Mouse (Mus musculus) CH12.LX (cell line): ENCODE results near the gene Dgkd. TPM values are rescaled to one million over a fixed set of nuclear protein-coding genes. Genes with fewer than 3 reads are reported as not detected.

ENCODE experiments used
- DNase-seq: peaks from one replicate; pipeline ENCODE4 v3.0.0-alpha.2; 2013; ENCODE audit errors: extremely low read depth
- H3K27ac ChIP-seq: 2 replicates; pipeline ENCODE4 v1.5.1; 2012; ENCODE audit warnings: low read depth, mild to moderate bottlenecking, control low read depth, moderate library complexity; ENCODE audit not compliant: insufficient read depth
- H3K27me3 ChIP-seq: replicated peaks from 2 replicates; pipeline ENCODE3; 2012; ENCODE audit warnings: inconsistent platforms
- H3K36me3 ChIP-seq, 2 experiments: replicated peaks in 1 of 2; 2 replicates each; pipeline versions ENCODE3 to v1.6.1; 2012; ENCODE audit warnings: inconsistent platforms in 1 of 2, low read length in 1 of 2, mild to moderate bottlenecking in 1 of 2, mixed read lengths in 1 of 2, moderate library complexity in 1 of 2; ENCODE audit not compliant: control insufficient read depth in 1 of 2, insufficient read depth in 1 of 2
- H3K4me1 ChIP-seq, 2 experiments: 2 replicates each; pipeline ENCODE4 v1.6.1; 2012; ENCODE audit warnings: inconsistent platforms in 1 of 2, moderate library complexity in 1 of 2; ENCODE audit not compliant: insufficient read depth in 2 of 2, control insufficient read depth in 1 of 2
- H3K4me2 ChIP-seq: 2 replicates; pipeline ENCODE4 v1.6.1; 2012; ENCODE audit warnings: low read depth, mild to moderate bottlenecking, control low read depth; ENCODE audit not compliant: poor library complexity, insufficient read depth, severe bottlenecking
- H3K4me3 ChIP-seq, 3 experiments: fragments of 150-350 bp in 1 of 3; sonication (generic) in 1 of 3; replicated peaks in 1 of 3; 2 replicates each; pipeline versions ENCODE3 to v1.5.1; 2011 to 2012; ENCODE audit warnings: low read depth in 2 of 3, low read length in 2 of 3, mild to moderate bottlenecking in 2 of 3, moderate library complexity in 2 of 3, control low read depth in 1 of 3, improper control_type of control experiment in 1 of 3, inconsistent platforms in 1 of 3, mixed read lengths in 1 of 3; ENCODE audit not compliant: poor library complexity in 1 of 3
- H3K79me2 ChIP-seq: replicated peaks from 2 replicates; pipeline ENCODE4 v1.6.1; 2012; ENCODE audit warnings: mild to moderate bottlenecking, moderate library complexity; ENCODE audit not compliant: control insufficient read depth, poor library complexity, insufficient read depth, severe bottlenecking; ENCODE audit errors: extremely low read depth
- H3K9ac ChIP-seq: 2 replicates; pipeline ENCODE4 v1.6.1; 2012; ENCODE audit warnings: low read depth, mild to moderate bottlenecking, control low read depth, moderate library complexity; ENCODE audit not compliant: insufficient read depth
- H3K9me3 ChIP-seq: replicated peaks from 2 replicates; pipeline ENCODE3; 2012; ENCODE audit warnings: low read length, inconsistent platforms, mixed read lengths
- CHD1 ChIP-seq: IDR thresholded peaks from 2 replicates; pipeline ENCODE4 v1.6.1; 2012; ENCODE audit warnings: low read depth, low read length, improper control_type of control experiment, inconsistent platforms
- CHD2 ChIP-seq: IDR thresholded peaks from 2 replicates; pipeline ENCODE4 v1.6.1; 2011; ENCODE audit warnings: low read length, improper control_type of control experiment
- EP300 ChIP-seq: IDR thresholded peaks from 2 replicates; pipeline ENCODE4 v1.6.1; 2011; ENCODE audit warnings: low read length, improper control_type of control experiment
- IRF4 ChIP-seq: IDR thresholded peaks from 2 replicates; pipeline ENCODE4 v1.6.1; 2014; ENCODE audit warnings: low read depth, mild to moderate bottlenecking, inconsistent platforms, low read length, improper control_type of control experiment
- JUN ChIP-seq: IDR thresholded peaks from 2 replicates; pipeline ENCODE4 v1.6.1; 2011; ENCODE audit warnings: low read depth, mild to moderate bottlenecking, low read length, improper control_type of control experiment, moderate library complexity; ENCODE audit not compliant: insufficient read depth
- KAT2A ChIP-seq: IDR thresholded peaks from 2 replicates; pipeline ENCODE4 v1.6.1; 2012; ENCODE audit warnings: low read length, improper control_type of control experiment, inconsistent platforms; ENCODE audit not compliant: insufficient replicate concordance
- MAFK ChIP-seq: IDR thresholded peaks from 2 replicates; pipeline ENCODE4 v1.6.1; 2011; ENCODE audit warnings: low read length, improper control_type of control experiment; ENCODE audit not compliant: insufficient replicate concordance
- MEF2A ChIP-seq: IDR thresholded peaks from 2 replicates; pipeline ENCODE4 v1.6.1; 2014; ENCODE audit warnings: low read depth, mild to moderate bottlenecking, inconsistent platforms, low read length, improper control_type of control experiment, borderline replicate concordance
- MXI1 ChIP-seq: IDR thresholded peaks from 2 replicates; pipeline ENCODE4 v1.6.1; 2011; ENCODE audit warnings: mild to moderate bottlenecking, low read depth, low read length, improper control_type of control experiment
- MYC ChIP-seq: IDR thresholded peaks from 2 replicates; pipeline ENCODE4 v1.6.1; 2011; ENCODE audit warnings: low read depth, mild to moderate bottlenecking, improper control_type of control experiment, low read length
- NRF1 ChIP-seq: IDR thresholded peaks from 2 replicates; pipeline ENCODE4 v1.6.1; 2014; ENCODE audit warnings: low read depth, mild to moderate bottlenecking, inconsistent platforms, low read length, improper control_type of control experiment, moderate library complexity
- POLR2A ChIP-seq: IDR thresholded peaks from 2 replicates; pipeline ENCODE4 v1.6.1; 2011; ENCODE audit warnings: low read depth, mild to moderate bottlenecking, improper control_type of control experiment, low read length
- POLR2AphosphoS2 ChIP-seq: IDR thresholded peaks from 2 replicates; pipeline ENCODE4 v1.6.1; 2011; ENCODE audit warnings: low read depth, low read length, improper control_type of control experiment
- SIN3A ChIP-seq: IDR thresholded peaks from 2 replicates; pipeline ENCODE4 v1.6.1; 2012; ENCODE audit warnings: low read length, improper control_type of control experiment, inconsistent platforms
- SMC3 ChIP-seq: IDR thresholded peaks from 2 replicates; pipeline ENCODE4 v1.6.1; 2011; ENCODE audit warnings: low read depth, low read length, improper control_type of control experiment
- UBTF ChIP-seq: IDR thresholded peaks from 2 replicates; pipeline ENCODE4 v1.6.1; 2012; ENCODE audit warnings: low read depth, mild to moderate bottlenecking, inconsistent platforms, low read length, improper control_type of control experiment, moderate library complexity
- USF2 ChIP-seq: conservative IDR thresholded peaks from 2 replicates; pipeline ENCODE4 v1.6.1; 2011; ENCODE audit warnings: low read depth, low read length, improper control_type of control experiment
- ZC3H11A ChIP-seq: IDR thresholded peaks from 2 replicates; pipeline ENCODE4 v1.6.1; 2012; ENCODE audit warnings: low read depth, mild to moderate bottlenecking, inconsistent platforms, low read length, improper control_type of control experiment
- ZMIZ1 ChIP-seq: IDR thresholded peaks from 2 replicates; pipeline ENCODE4 v1.6.1; 2012; ENCODE audit warnings: low read depth, mild to moderate bottlenecking, inconsistent platforms, low read length, improper control_type of control experiment
- dilution Hi-C: fragments of 300-500 bp; cut with MboI; formaldehyde crosslinking; loops from 2 replicates; pipeline ENCODE4 v1.14.3; 2020; ENCODE audit warnings: low sequenced_read_pairs; ENCODE audit not compliant: extremely low pct_unique_long_range_greater_than_20kb, extremely low pct_ligation_motif_present
- in situ Hi-C: fragments of 300-500 bp; cut with MboI; formaldehyde crosslinking; loops from 3 replicates; pipeline ENCODE4 v1.14.3; 2019; ENCODE audit warnings: low sequenced_read_pairs, low pct_ligation_motif_present, low pct_unique_long_range_greater_than_20kb, mixed read lengths
- polyA plus RNA-seq: library from polyadenylated mRNA; unstranded; fragments of >175 nt; gene quantifications from 2 replicates; pipeline ENCODE4 v1.2.1, GENCODE M21; 2012; ENCODE audit warnings: low read depth; ENCODE audit not compliant: insufficient read length
- total RNA-seq, 2 experiments: library from RNA; depleted of rRNA; stranded (reverse); fragments of 300-350 nt in 1 of 2; fragments of >200 nt in 1 of 2; gene quantifications; 2 replicates each; pipeline ENCODE4 v1.2.3; 2012 to 2014

Gene Dgkd
- total and polyA plus RNA-seq, 3 experiments, result 57.5 to 89.9 (median 73.8) TPM

DNA sequence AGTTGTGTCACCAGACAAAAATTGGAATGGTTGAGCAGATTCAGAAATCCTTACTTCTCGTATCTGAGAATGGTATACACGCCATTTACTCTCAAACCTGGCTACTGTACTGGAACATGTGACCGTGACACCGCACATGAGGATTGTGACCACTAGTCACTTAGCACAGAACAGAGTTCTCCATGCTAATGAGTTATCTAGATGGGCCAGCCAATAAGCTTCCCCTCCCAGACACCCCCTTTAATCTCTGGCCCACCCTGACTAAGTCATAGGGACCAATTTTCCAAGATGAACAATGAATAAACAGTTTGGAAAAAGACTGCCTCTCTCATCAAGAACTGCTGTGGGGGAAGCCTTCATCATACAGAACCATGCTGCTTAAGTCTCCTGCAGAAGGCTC, 107.7 kb downstream of the Dgkd start:
- Histone ChIP-seq H3K27me3 (no peaks in the 10 kb centered on the region), H3K4me3 (no peak overlapping the region), H3K9ac (no peak overlapping the region), H3K4me1 (peaks cover 2 to 16% of the 10 kb centered on the region in 2 experiments; a peak in 3 of 4 replicates), H3K79me2 (no peaks in the 10 kb centered on the region), H3K4me2 (no peak overlapping the region), H3K9me3 (no peaks in the 10 kb centered on the region), H3K36me3 (peaks cover 49 to 75% of the 10 kb centered on the region in 2 experiments), H3K27ac (no peak overlapping the region)
- no peak for DNase-seq
- in situ Hi-C loops, result loop anchor here (25.0 kb wide), 1 partner anchor 327 kb away; the partner anchor contains the start of genes Hjurp and Trpm8
- dilution Hi-C loops, result no loop called here
- TF ChIP-seq SIN3A (no peak), POLR2A (no peak), JUN (no peak), UBTF (no peak)

DNA sequence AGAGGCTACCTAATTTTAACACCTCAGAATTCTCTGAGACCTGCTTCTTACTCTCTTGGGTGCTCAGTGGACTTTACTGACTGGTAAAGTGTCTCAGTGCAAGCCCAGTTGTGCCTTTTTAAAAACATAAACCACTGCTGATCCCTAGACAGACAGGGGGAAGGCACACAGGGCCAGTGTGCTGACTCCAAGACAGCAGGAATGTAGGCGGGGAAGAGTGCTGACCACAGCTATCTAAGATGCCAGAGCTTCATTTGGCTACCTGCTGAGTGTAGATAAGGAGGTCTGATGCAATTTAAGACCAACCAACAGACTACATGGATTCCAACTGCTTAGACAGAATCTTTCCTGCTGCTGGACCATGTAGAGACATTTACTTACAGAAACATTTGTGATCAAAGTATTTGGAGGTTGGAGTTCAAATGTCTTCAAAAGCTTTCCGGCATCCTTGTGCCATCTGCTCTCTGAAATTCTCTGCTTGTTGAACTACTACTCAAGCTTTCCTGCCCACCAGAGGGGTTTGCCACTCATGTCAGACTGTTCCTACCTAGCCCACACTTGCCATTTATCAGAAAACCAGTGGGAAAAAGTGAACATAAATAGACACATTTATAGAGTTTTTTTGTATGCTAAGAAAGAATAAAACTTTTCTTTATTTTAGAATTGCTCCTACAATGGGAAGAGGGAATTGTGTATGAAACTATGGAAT, 108.5 kb downstream of the Dgkd start:
- no peak overlapping the region for H3K4me3 ChIP-seq
- no peak overlapping the region for H3K9ac ChIP-seq
- TF ChIP-seq EP300, result no peak
- TF ChIP-seq SMC3, result no peak
- TF ChIP-seq IRF4, result no peak
- TF ChIP-seq MXI1, result no peak
- TF ChIP-seq KAT2A, result no peak
- no peak for TF ChIP-seq MYC
- no peak for TF ChIP-seq POLR2AphosphoS2
- TF ChIP-seq ZMIZ1, result no peak
- TF ChIP-seq MEF2A, result no peak
- TF ChIP-seq CHD1, result no peak
- no peak for TF ChIP-seq USF2
- no peak for TF ChIP-seq CHD2
- TF ChIP-seq MAFK, result no peak
- TF ChIP-seq NRF1, result no peak
- TF ChIP-seq ZC3H11A, result no peak
- no peak overlapping the region for H3K4me2 ChIP-seq
- no peaks in the 10 kb centered on the region for H3K79me2 ChIP-seq
- no peaks in the 10 kb centered on the region for H3K9me3 ChIP-seq
- no peak overlapping the region for H3K27ac ChIP-seq
- peaks cover 43 to 75% of the 10 kb centered on the region in 2 experiments for H3K36me3 ChIP-seq
- dilution Hi-C loops, result no loop called here
- DNase-seq, result no peak
- in situ Hi-C loops, result loop anchor here (25.0 kb wide), 1 partner anchor 326 kb away; the partner anchor contains the start of genes Hjurp and Trpm8
- H3K27me3 ChIP-seq, result no peaks in the 10 kb centered on the region
- H3K4me1 ChIP-seq, result peaks cover 2 to 19% of the 10 kb centered on the region in 2 experiments; a peak in 3 of 4 replicates
